Mouse (Mus musculus) urinary bladder, postnatal 10 days (tissue): ENCODE data around the gene Cactin.

Source experiments
- DNase-seq: peaks from one replicate; pipeline ENCODE4 v3.0.0; 2022; ENCODE audit warnings: low spot score

Gene Cactin

DNA sequence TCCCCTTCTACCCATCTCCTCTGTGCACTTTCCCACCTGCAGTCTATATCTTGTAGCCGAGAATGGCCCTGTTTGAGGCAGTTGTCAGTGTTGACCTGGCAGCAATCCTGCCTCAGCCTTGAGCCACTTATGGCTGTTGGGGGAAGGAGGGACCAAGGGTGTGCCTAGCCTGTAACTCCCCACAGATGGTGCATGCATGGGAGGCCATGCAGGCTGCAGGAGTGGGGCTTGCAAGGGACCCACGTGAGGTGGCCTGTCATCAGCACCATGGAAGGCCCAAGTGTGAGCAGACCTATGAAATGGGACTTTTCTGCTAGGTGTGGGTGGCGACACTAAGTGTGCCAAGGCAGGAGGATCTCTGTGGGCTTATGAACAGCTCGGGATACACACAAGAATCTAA is 44.2 kb downstream of the Cactin start:
- no peak for DNase-seq

GRCm38 (mm10) chr10:81365672-81366476 is 45.0 kb downstream of the Cactin start, which contains the start of gene 4930404N11Rik:
4930404N11Rik (minus strand) TSS chr10:81365816.
- no peak for DNase-seq

GRCm38 (mm10) chr10:81366477-81367206 is 45.7 kb downstream of the Cactin start:
- no peak for DNase-seq

DNA sequence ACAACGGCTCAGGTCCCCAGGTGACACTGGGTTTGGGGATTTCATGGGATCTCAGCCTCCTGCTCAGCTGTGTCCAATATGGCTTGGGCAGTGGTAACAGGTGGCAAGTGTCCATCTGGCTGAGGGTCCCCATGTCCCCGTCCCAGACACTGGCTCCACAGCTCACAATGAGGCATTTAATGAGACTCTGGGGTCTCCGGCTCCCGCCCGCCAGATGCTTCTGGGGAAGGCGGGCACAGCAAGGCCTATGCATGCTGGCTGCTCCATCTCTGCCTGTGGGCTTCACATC is 46.2 kb downstream of the Cactin start:
- DNase-seq: no peak

DNA sequence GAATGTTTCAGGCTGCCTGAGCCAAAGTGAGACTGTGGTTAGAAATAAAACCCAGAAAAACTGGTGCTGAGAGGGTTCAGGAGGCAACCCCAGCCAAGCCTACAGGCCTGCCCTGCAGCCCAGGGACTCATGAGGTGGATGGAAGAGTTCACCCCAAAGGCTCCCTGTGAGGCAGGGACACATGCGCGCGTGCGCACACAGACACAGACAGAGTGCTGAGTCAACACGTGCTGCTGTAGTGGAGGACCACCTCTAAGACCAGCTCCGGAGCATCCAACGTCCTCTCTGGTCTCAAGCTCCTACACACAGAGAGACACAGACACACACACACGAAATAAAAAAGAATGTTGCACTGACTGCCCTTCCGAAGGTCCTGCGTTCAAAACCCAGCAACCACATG is 54.4 kb downstream of the Cactin start:
- DNase-seq: no peak
